Mouse (Mus musculus) lung, postnatal 10 days (tissue): ENCODE results near the gene Zc3hav1.

Source experiments
- DNase-seq: peaks from one replicate; pipeline ENCODE4 v3.0.0; 2021

The Zc3hav1 gene

GRCm38 (mm10) chr6:38351930-38352329 is 2.5 kb downstream of the Zc3hav1 start:
- DNase-seq = no peak

GRCm38 (mm10) chr6:38349806-38350205 is 4.6 kb downstream of the Zc3hav1 start:
- DNase-seq = no peak

GRCm38 (mm10) chr6:38348811-38349453 is 5.5 kb downstream of the Zc3hav1 start:
- DNase-seq = no peak

- no peak for DNase-seq
Measured at GRCm38 (mm10) chr6:38347875-38348274, 6.5 kb downstream of the Zc3hav1 start.

GRCm38 (mm10) chr6:38345796-38346195 is 8.6 kb downstream of the Zc3hav1 start:
- peak; percentile 74 for DNase-seq

- DNase-seq = no peak
Measured at GRCm38 (mm10) chr6:38344006-38344670, 10.3 kb downstream of the Zc3hav1 start.

- DNase-seq = no peak
Measured at GRCm38 (mm10) chr6:38343581-38343980, 10.8 kb downstream of the Zc3hav1 start.

GRCm38 (mm10) chr6:38342666-38342992 is 11.8 kb downstream of the Zc3hav1 start:
- no peak for DNase-seq

GRCm38 (mm10) chr6:38341751-38342665 is 12.4 kb downstream of the Zc3hav1 start:
- no peak for DNase-seq

- DNase-seq = no peak
Measured at GRCm38 (mm10) chr6:38339078-38339477, 15.3 kb downstream of the Zc3hav1 start.

- peak; percentile 35 for DNase-seq
Measured at GRCm38 (mm10) chr6:38337951-38338350, 16.5 kb downstream of the Zc3hav1 start.

- DNase-seq = peak; percentile 17
Measured at GRCm38 (mm10) chr6:38337166-38337705, 17.2 kb downstream of the Zc3hav1 start.

GRCm38 (mm10) chr6:38335264-38335663 is 19.1 kb downstream of the Zc3hav1 start:
- no peak for DNase-seq

GRCm38 (mm10) chr6:38326596-38326995 is 27.8 kb downstream of the Zc3hav1 start:
- peak; percentile 43 for DNase-seq

- DNase-seq = no peak
Measured at GRCm38 (mm10) chr6:38320621-38321020, 33.8 kb downstream of the Zc3hav1 start.

- no peak for DNase-seq
Measured at GRCm38 (mm10) chr6:38316050-38316449, 38.4 kb downstream of the Zc3hav1 start.

- DNase-seq = no peak
Measured at GRCm38 (mm10) chr6:38309741-38310140, 44.7 kb downstream of the Zc3hav1 start.

GRCm38 (mm10) chr6:38304981-38305380 is 49.4 kb downstream of the Zc3hav1 start:
- no peak for DNase-seq

- peak; percentile 82 for DNase-seq
Measured at GRCm38 (mm10) chr6:38298761-38299401, 55.5 kb downstream of the Zc3hav1 start, which contains the start of gene Zc3hav1l. Gene Zc3hav1l (minus strand): TSS chr6:38299259.

- peak; percentile 16 for DNase-seq
Measured at GRCm38 (mm10) chr6:38298246-38298635, 56.2 kb downstream of the Zc3hav1 start.

- no peak for DNase-seq
Measured at GRCm38 (mm10) chr6:38297580-38298245, 56.7 kb downstream of the Zc3hav1 start.

- no peak for DNase-seq
Measured at GRCm38 (mm10) chr6:38293708-38294107, 60.7 kb downstream of the Zc3hav1 start.
